Mouse (Mus musculus) liver, embryonic 13.5 days (tissue): ENCODE results near the gene Immp2l. TPM values are rescaled to one million over a fixed set of nuclear protein-coding genes. Genes with fewer than 3 reads are reported as not detected.

Source experiments
- ATAC-seq: fragments of 200-750 bp; cut with Nextera tagmentation; 2 replicates; pipeline ENCODE4 v1.8.0; 2017; ENCODE audit warnings: low read depth, mild to moderate bottlenecking, moderate number of reproducible peaks, moderate library complexity
- DNase-seq: peaks from one replicate; pipeline ENCODE4 v3.0.0; 2022
- H3K27ac ChIP-seq: fragments of 300-500 bp; sonication (generic); 2 replicates; pipeline ENCODE4 v1.5.1; 2015; ENCODE audit warnings: moderate library complexity, mild to moderate bottlenecking, inconsistent platforms
- H3K27me3 ChIP-seq: fragments of 300-500 bp; sonication (generic); 2 replicates; pipeline ENCODE4 v1.6.1; 2015; ENCODE audit warnings: mild to moderate bottlenecking, inconsistent platforms
- H3K36me3 ChIP-seq: fragments of 300-500 bp; sonication (generic); 2 replicates; pipeline ENCODE4 v1.6.1; 2015; ENCODE audit warnings: mild to moderate bottlenecking, inconsistent platforms
- H3K4me1 ChIP-seq: fragments of 300-500 bp; sonication (generic); replicated peaks from 2 replicates; pipeline ENCODE4 v1.6.1; 2015; ENCODE audit warnings: inconsistent platforms
- H3K4me2 ChIP-seq: fragments of 300-500 bp; sonication (generic); 2 replicates; pipeline ENCODE4 v1.6.1; 2015; ENCODE audit warnings: inconsistent platforms, mild to moderate bottlenecking, moderate library complexity
- H3K4me3 ChIP-seq: fragments of 300-500 bp; sonication (generic); replicated peaks from 2 replicates; pipeline ENCODE4 v1.5.1; 2015; ENCODE audit warnings: mild to moderate bottlenecking, inconsistent platforms
- H3K9ac ChIP-seq: fragments of 300-500 bp; sonication (generic); 2 replicates; pipeline ENCODE4 v1.6.1; 2015; ENCODE audit warnings: mild to moderate bottlenecking, inconsistent platforms
- H3K9me3 ChIP-seq: fragments of 300-500 bp; sonication (generic); replicated peaks from 2 replicates; pipeline ENCODE4 v1.6.1; 2016; ENCODE audit warnings: inconsistent platforms
- WGBS: fragments of 180-500 bp; shearing (Covaris S2); methylation state at CpG from one replicate; pipeline ENCODE4 v1.1.7; 2015; ENCODE audit not compliant: insufficient replicate concordance; 5-methylcytosine and 5-hydroxymethylcytosine counted together
- polyA plus RNA-seq: library from polyadenylated mRNA; unstranded; fragments of >200 nt; fragmentation: Nextera tagmentation; extraction: Ambion mirVana; gene quantifications from 2 replicates; pipeline ENCODE4 v1.2.1, GENCODE M21; 2015

Immp2l gene
- polyA plus RNA-seq, 1 experiment from 2014 or later = 10.8 TPM

GRCm38 (mm10) chr12:41710608-41711007 is 686.7 kb downstream of the Immp2l start:
- H3K27me3 ChIP-seq = no peaks in the 10 kb centered on the region
- H3K4me2 ChIP-seq = no peak overlapping the region
- H3K9me3 ChIP-seq = no peaks in the 10 kb centered on the region
- no peaks in the 10 kb centered on the region for H3K4me1 ChIP-seq
- no peak overlapping the region for H3K4me3 ChIP-seq
- no peaks in the 10 kb centered on the region for H3K36me3 ChIP-seq
- no peak for ATAC-seq
- DNase-seq = no peak
- no peak overlapping the region for H3K9ac ChIP-seq
- H3K27ac ChIP-seq = no peak overlapping the region
- WGBS = 83% methylated on average over 2 of the region's 2 CpGs

GRCm38 (mm10) chr12:41716946-41717345 is 693.1 kb downstream of the Immp2l start:
- no peak for ATAC-seq
- WGBS = 48% methylated on average over 1 of the region's 1 CpGs
- H3K4me2 ChIP-seq = no peak overlapping the region

GRCm38 (mm10) chr12:41724585-41724984 is 700.7 kb downstream of the Immp2l start:
- H3K9me3 ChIP-seq = no peaks in the 10 kb centered on the region
- H3K27ac ChIP-seq = no peak overlapping the region
- WGBS = 54% methylated on average over 2 of the region's 2 CpGs
- H3K9ac ChIP-seq = no peak overlapping the region
- no peak for DNase-seq
- no peak overlapping the region for H3K4me3 ChIP-seq
- no peaks in the 10 kb centered on the region for H3K4me1 ChIP-seq
- no peak overlapping the region for H3K4me2 ChIP-seq
- H3K27me3 ChIP-seq = no peaks in the 10 kb centered on the region
- no peak for ATAC-seq
- no peaks in the 10 kb centered on the region for H3K36me3 ChIP-seq

More at GRCm38 (mm10) chr12:41716946-41717345, 693.1 kb downstream of the Immp2l start:
- no peak overlapping the region for H3K27ac ChIP-seq
- H3K4me3 ChIP-seq = no peak overlapping the region
- H3K9me3 ChIP-seq = no peaks in the 10 kb centered on the region
- H3K9ac ChIP-seq = no peak overlapping the region
- no peak for DNase-seq
- no peaks in the 10 kb centered on the region for H3K4me1 ChIP-seq
- H3K27me3 ChIP-seq = no peaks in the 10 kb centered on the region
- no peaks in the 10 kb centered on the region for H3K36me3 ChIP-seq

- WGBS = 66% methylated on average over 1 of the region's 1 CpGs
- no peak for DNase-seq
- H3K4me2 ChIP-seq = no peak overlapping the region
Measured at GRCm38 (mm10) chr12:41726720-41727119, 702.8 kb downstream of the Immp2l start.

GRCm38 (mm10) chr12:41727221-41727620 is 703.3 kb downstream of the Immp2l start:
- H3K27ac ChIP-seq = no peak overlapping the region
- H3K4me1 ChIP-seq = no peaks in the 10 kb centered on the region
- WGBS = 59% methylated on average over 3 of the region's 3 CpGs
- H3K9ac ChIP-seq = no peak overlapping the region
- DNase-seq (no peak), ATAC-seq (no peak)
- H3K4me3 ChIP-seq = no peak overlapping the region
- no peaks in the 10 kb centered on the region for H3K36me3 ChIP-seq
- no peaks in the 10 kb centered on the region for H3K27me3 ChIP-seq
- H3K4me2 ChIP-seq = no peak overlapping the region
- H3K9me3 ChIP-seq = no peaks in the 10 kb centered on the region

More at GRCm38 (mm10) chr12:41726720-41727119, 702.8 kb downstream of the Immp2l start:
- H3K4me1 ChIP-seq = no peaks in the 10 kb centered on the region
- no peaks in the 10 kb centered on the region for H3K36me3 ChIP-seq
- H3K9me3 ChIP-seq = no peaks in the 10 kb centered on the region
- H3K27me3 ChIP-seq = no peaks in the 10 kb centered on the region
- H3K9ac ChIP-seq = no peak overlapping the region
- no peak for ATAC-seq
- H3K27ac ChIP-seq = no peak overlapping the region
- no peak overlapping the region for H3K4me3 ChIP-seq

GRCm38 (mm10) chr12:41727764-41728338 is 704.0 kb downstream of the Immp2l start:
- Histone ChIP-seq H3K27ac (no peak overlapping the region), H3K9ac (no peak overlapping the region), H3K36me3 (no peaks in the 10 kb centered on the region), H3K4me2 (no peak overlapping the region), H3K4me3 (no peak overlapping the region), H3K27me3 (no peaks in the 10 kb centered on the region), H3K9me3 (no peaks in the 10 kb centered on the region), H3K4me1 (no peaks in the 10 kb centered on the region)
- ATAC-seq = no peak
- WGBS = 52% methylated on average over 1 of the region's 1 CpGs
- DNase-seq = no peak

GRCm38 (mm10) chr12:41728467-41728866 is 704.6 kb downstream of the Immp2l start:
- DNase-seq (no peak), ATAC-seq (no peak)
- 37% methylated on average over 1 of the region's 1 CpGs for WGBS
- Histone ChIP-seq H3K27ac (no peak overlapping the region), H3K4me2 (no peak overlapping the region), H3K4me1 (no peaks in the 10 kb centered on the region), H3K27me3 (no peaks in the 10 kb centered on the region), H3K9ac (no peak overlapping the region), H3K4me3 (no peak overlapping the region), H3K36me3 (no peaks in the 10 kb centered on the region), H3K9me3 (no peaks in the 10 kb centered on the region)

GRCm38 (mm10) chr12:41729780-41730179 is 705.9 kb downstream of the Immp2l start:
- no peak for DNase-seq
- H3K27ac ChIP-seq = no peak overlapping the region
- H3K4me3 ChIP-seq = no peak overlapping the region
- H3K36me3 ChIP-seq = no peaks in the 10 kb centered on the region
- no peak overlapping the region for H3K4me2 ChIP-seq
- no peak overlapping the region for H3K9ac ChIP-seq
- ATAC-seq = no peak
- H3K4me1 ChIP-seq = no peaks in the 10 kb centered on the region
- WGBS = 60% methylated on average over 1 of the region's 1 CpGs
- H3K9me3 ChIP-seq = no peaks in the 10 kb centered on the region
- no peaks in the 10 kb centered on the region for H3K27me3 ChIP-seq

- DNase-seq = no peak
- Histone ChIP-seq H3K9me3 (no peaks in the 10 kb centered on the region), H3K36me3 (no peaks in the 10 kb centered on the region), H3K27me3 (no peaks in the 10 kb centered on the region), H3K4me2 (no peak overlapping the region), H3K4me1 (no peaks in the 10 kb centered on the region), H3K27ac (no peak overlapping the region), H3K4me3 (no peak overlapping the region), H3K9ac (no peak overlapping the region)
- no peak for ATAC-seq
Measured at GRCm38 (mm10) chr12:41733168-41733567, 709.3 kb downstream of the Immp2l start.

- DNase-seq (no peak), ATAC-seq (no peak)
- Histone ChIP-seq H3K36me3 (no peaks in the 10 kb centered on the region), H3K4me3 (no peak overlapping the region), H3K9me3 (no peaks in the 10 kb centered on the region), H3K27ac (no peak overlapping the region), H3K9ac (no peak overlapping the region), H3K27me3 (no peaks in the 10 kb centered on the region), H3K4me1 (no peaks in the 10 kb centered on the region), H3K4me2 (no peak overlapping the region)
- WGBS = 56% methylated on average over 3 of the region's 3 CpGs
Measured at GRCm38 (mm10) chr12:41742887-41743286, 719.0 kb downstream of the Immp2l start.

GRCm38 (mm10) chr12:41763396-41763795 is 739.5 kb downstream of the Immp2l start:
- no peaks in the 10 kb centered on the region for H3K36me3 ChIP-seq
- H3K9ac ChIP-seq = no peak overlapping the region
- H3K4me2 ChIP-seq = no peak overlapping the region
- DNase-seq (no peak), ATAC-seq (no peak)
- H3K27me3 ChIP-seq = no peaks in the 10 kb centered on the region
- no peaks in the 10 kb centered on the region for H3K9me3 ChIP-seq
- WGBS = 46% methylated on average over 3 of the region's 3 CpGs
- no peak overlapping the region for H3K27ac ChIP-seq
- H3K4me1 ChIP-seq = no peaks in the 10 kb centered on the region
- no peak overlapping the region for H3K4me3 ChIP-seq

- Histone ChIP-seq H3K4me3 (no peak overlapping the region), H3K9me3 (no peaks in the 10 kb centered on the region), H3K27ac (no peak overlapping the region), H3K4me1 (no peaks in the 10 kb centered on the region), H3K27me3 (no peaks in the 10 kb centered on the region), H3K36me3 (no peaks in the 10 kb centered on the region), H3K4me2 (no peak overlapping the region), H3K9ac (no peak overlapping the region)
- 41% methylated on average over 3 of the region's 3 CpGs for WGBS
- DNase-seq = no peak
- no peak for ATAC-seq
Measured at GRCm38 (mm10) chr12:41773961-41774360, 750.1 kb downstream of the Immp2l start.
